Mouse (Mus musculus): ENCODE data around the gene Tmbim6.
A peak's percentile ranks its signal among the peaks of the same experiment; 100 is the strongest.

Gene Tmbim6

GRCm38 (mm10) chr15:99454585-99455279 is 62.0 kb downstream of the Tmbim6 start:
- DNase-seq: no peak

DNA sequence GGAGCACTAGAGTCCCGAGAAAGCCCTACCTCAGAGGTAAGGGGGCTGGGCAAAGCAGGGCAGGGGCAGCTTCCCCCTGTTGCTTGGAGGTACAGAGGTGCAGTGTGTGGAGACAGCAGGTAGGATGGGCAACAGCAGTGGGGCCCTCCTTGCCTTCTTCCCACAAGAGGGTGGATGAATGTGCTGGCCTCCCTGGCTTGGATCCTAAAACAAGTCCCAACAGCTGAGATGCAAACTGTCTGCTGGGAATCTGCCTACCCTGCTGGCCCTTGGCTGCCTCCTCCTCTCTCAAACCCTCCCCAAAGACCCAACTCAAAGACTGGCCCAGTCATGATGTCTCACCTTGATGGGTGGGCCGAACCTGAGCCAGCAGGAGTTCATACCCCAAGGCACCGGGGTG is 62.7 kb downstream of the Tmbim6 start:
- DNase-seq: no peak

DNA sequence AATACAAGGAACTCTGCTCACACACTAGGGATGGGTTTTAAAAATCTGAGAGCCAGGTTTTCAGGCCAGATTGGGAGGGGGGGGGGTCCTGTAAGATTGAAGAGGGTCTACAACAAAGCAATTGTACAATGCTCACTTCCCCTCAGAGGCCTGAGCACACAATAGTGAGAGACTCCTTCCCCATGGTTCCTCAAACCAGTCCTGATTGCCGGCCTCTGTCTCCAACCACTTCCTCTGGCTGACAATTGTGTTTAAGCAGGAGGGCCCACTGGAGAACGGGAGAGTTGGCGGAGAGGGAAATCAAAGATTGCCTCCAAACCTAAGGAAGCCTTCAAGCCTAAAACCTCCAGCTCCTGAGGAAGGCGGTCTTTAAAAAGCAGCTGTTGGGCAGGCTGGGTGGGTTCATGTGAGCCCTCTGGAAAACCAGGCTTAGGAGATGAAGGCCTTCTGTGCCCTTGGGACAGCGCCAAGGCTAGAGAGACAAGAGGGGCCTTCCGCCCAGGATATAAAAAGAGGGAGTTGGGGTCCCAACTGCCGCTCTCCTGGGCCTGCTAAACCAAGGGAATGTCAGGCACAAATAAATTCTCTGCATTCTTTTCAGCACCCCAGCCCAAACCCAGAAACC is 63.8 kb downstream of the Tmbim6 start:
- DNase-seq: no peak

DNA sequence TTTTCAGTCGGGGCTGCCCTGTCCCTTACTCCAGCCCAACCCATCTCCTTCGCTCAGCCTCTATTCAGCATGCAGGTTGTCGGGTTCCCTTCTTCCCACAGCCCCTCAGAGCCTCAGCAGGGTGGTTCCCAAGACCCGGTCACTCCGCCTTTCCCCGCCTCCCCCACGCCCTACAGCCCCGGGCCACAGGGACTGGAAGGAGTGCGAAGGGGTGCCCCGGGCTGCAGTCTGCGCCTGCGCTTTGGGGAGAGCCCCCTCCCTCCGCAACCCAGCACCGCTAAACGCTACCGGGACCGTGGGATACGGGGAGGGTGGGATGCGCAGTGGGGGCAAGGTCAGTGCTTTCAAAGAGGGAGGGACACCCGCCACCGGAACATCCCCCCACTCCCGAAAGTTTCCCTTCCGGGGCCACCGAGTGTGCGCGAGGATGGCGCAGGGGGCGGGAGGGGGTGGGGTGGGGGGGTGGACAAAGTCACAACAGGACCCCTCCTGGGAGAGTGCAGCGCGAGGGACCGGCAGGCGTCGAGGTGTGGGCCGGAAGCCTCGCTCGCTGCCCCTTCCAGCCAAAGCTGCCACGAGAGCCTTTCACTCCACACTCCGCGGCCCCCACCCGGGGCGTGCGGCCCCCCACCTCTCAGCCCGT is 64.4 kb downstream of the Tmbim6 start:
- DNase-seq: peak in 1 of 2 experiments; percentile 32

DNA sequence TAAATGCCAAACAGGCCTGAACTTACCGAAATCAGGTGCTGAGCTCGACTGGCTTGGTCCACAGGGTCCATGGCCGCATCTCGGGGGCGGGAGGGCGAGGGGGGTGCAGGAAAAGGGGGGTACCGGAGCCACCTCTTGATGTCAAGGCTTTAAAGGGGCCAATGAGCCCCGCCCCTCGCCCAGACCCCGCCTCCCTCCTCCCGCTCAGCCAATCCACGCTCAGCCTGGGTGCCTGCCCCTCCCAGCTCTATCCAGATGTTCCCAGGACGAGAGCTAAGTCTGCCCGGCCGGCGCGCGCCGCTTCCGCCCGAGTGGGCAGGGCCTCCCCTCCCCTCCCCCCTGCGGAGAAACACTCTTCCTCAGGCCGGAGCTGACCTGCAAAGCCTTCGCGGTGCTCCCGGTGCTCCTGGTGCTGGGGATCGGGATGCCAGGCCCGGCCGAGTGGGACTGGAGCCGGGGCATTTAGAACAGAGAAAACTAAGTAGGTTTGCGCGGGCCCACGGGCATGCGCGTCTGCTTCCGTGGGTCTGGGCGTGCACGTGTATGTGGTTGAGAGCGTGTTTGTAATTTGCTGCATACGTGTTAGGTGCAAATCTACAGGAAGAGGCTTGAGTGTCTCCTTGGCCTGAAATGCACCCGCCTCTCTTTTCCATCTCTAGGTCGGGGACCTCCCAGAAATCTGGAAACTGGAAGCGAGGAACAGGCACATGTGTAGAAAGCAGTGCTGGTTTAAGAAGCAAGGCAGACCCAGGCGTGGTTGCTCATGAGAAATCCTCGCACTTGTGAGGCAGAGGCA is 65.1 kb downstream of the Tmbim6 start, which contains the start of gene Nckap5l:
TSS of gene Nckap5l (minus strand) at position 143 of the 796 bp plus-strand sequence.
- DNase-seq: peak; percentile 89 to 92

Data from kidney, adult 8-10 months (tissue).